Mouse (Mus musculus) bone marrow macrophage, adult 2 months (primary cell): ENCODE measurements around the gene Usp1.

ENCODE experiments used
- CTCF ChIP-seq: IDR thresholded peaks from 2 replicates; pipeline ENCODE4 v1.5.1; 2012; ENCODE audit warnings: low read depth, mild to moderate bottlenecking, low read length, moderate library complexity
- POLR2A ChIP-seq: IDR thresholded peaks from 2 replicates; pipeline ENCODE4 v1.6.1; 2012; ENCODE audit warnings: mild to moderate bottlenecking, low read depth, low read length, borderline replicate concordance

GRCm38 (mm10) chr4:98922643-98923567, 705 bp upstream of the Usp1 start:
- TF ChIP-seq CTCF, result no peak
- no peak for TF ChIP-seq POLR2A
